In the genomic region with DNA sequence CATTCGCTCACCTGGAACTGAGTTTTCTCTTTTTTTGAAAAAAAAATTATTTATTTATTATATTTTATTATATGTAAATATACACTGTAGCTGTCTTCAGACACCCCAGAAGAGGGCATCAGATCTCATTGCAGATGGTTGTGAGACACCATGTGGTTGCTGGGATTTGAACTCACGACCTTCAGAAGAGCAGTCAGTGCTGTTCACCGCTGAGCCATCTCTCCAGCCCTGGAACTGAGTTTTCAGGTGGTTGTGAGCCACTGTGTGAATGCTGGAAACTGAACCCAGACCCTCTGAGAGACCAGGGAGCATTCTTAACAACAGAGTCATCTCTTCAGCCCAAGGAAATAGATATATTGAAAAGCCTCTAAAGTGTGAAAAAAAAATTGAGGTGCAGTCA, we compare ENCODE assay signal across 21 mouse cellular contexts. TPM values are rescaled to one million over a fixed set of nuclear protein-coding genes. Genes with fewer than 3 reads are reported as not detected.
A peak's percentile ranks its signal among the peaks of the same experiment; 100 is the strongest.
DNase-seq lines count a peak whose midpoint lies in the region; ATAC-seq and TF ChIP-seq lines count a peak whose summit lies in the region.
"Had no signal": no experiment of that assay in that cellular context is flagged by ENCODE, and none has a peak within 500 bp of the region (broad histone marks: within the 10 kb centered on the region; RNA-seq: fewer than 3 reads in every experiment).

No protein-coding gene starts in this region.

- peaks cover 22% of the 10 kb centered on the region for H3K4me1 ChIP-seq in heart, embryonic 12.5 days (replicated peaks)
- H3K4me1 ChIP-seq in heart, embryonic 16.5 days (ENCODE audit: control insufficient read depth, insufficient read depth, low read length) = peaks cover 10% of the 10 kb centered on the region
- no peaks in the 10 kb centered on the region for H3K4me1 ChIP-seq in hindbrain, postnatal 0 days (ENCODE audit: insufficient read depth, low read length)
- H3K4me1 ChIP-seq: forebrain, embryonic 12.5 days had no signal

- intact Hi-C loops in gastrocnemius, adult 2 months (cut with DNase I) = no loop called here
- intact Hi-C loops in heart, postnatal 10 days (cut with DNase I) = no loop called here

- no peak overlapping the region for H3K4me3 ChIP-seq in gastrocnemius, adult 2 months
- H3K4me3 ChIP-seq in heart, embryonic 12.5 days = no peak overlapping the region
- no peak overlapping the region for H3K4me3 ChIP-seq in heart, embryonic 16.5 days (ENCODE audit: low read length)
- no peak overlapping the region for H3K4me3 ChIP-seq in hindbrain, postnatal 0 days (ENCODE audit: low read length)
- H3K4me3 ChIP-seq: embryonic facial prominence, embryonic 12.5 days; forebrain, embryonic 12.5 days; hindbrain, embryonic 13.5 days; intestine, embryonic 15.5 days had no signal

- DNase-seq in gastrocnemius, adult 2 months = no peak
- DNase-seq in gastrocnemius, adult 8-10 months (ENCODE audit: low spot score in 2 of 2) = no peak
- no peak for DNase-seq in heart, postnatal 4 days
- DNase-seq in heart, postnatal 10 days = no peak
- no peak for DNase-seq in hindbrain, postnatal 0 days (ENCODE audit: low spot score)
- DNase-seq: adrenal gland, postnatal 14 days; cerebellum, adult 11-12 months; cerebellum, adult 9-10 months; cerebellum, postnatal 25 days; forebrain, postnatal 0 days; gastrocnemius, postnatal 36 days had no signal

- no peak overlapping the region for H3K9ac ChIP-seq in heart, embryonic 12.5 days
- no peak overlapping the region; the same call in 1 of the 2 replicates for H3K9ac ChIP-seq in heart, embryonic 16.5 days (ENCODE audit: low read length)
- H3K9ac ChIP-seq in hindbrain, postnatal 0 days (replicated peaks; ENCODE audit: low read length) = no peak overlapping the region
- H3K9ac ChIP-seq: embryonic facial prominence, embryonic 12.5 days; forebrain, embryonic 12.5 days; forebrain, postnatal 0 days; hindbrain, embryonic 13.5 days; intestine, embryonic 15.5 days had no signal

- H3K27ac ChIP-seq in gastrocnemius, adult 2 months = peak overlapping the region; percentile 69; the same call in 1 of the 2 replicates
- peak overlapping the region; percentile 98 for H3K27ac ChIP-seq in heart, embryonic 12.5 days (ENCODE audit: poor library complexity, severe bottlenecking)
- H3K27ac ChIP-seq in heart, embryonic 16.5 days (ENCODE audit: low read length) = peak overlapping the region; percentile 92
- H3K27ac ChIP-seq in hindbrain, postnatal 0 days = no peak overlapping the region
- H3K27ac ChIP-seq: embryonic facial prominence, embryonic 12.5 days; forebrain, embryonic 12.5 days; hindbrain, embryonic 13.5 days had no signal

- no peaks in the 10 kb centered on the region for H3K27me3 ChIP-seq in heart, embryonic 12.5 days (replicated peaks)
- H3K27me3 ChIP-seq in heart, embryonic 16.5 days (ENCODE audit: control insufficient read depth, insufficient read depth, low read length) = no peaks in the 10 kb centered on the region
- no peaks in the 10 kb centered on the region for H3K27me3 ChIP-seq in hindbrain, postnatal 0 days (ENCODE audit: insufficient read depth, low read length)
- H3K27me3 ChIP-seq: embryonic facial prominence, embryonic 12.5 days; forebrain, embryonic 12.5 days; hindbrain, embryonic 13.5 days; intestine, embryonic 15.5 days had no signal

- ATAC-seq in heart, embryonic 12.5 days (ENCODE audit: insufficient number of reproducible peaks, low FRiP score) = no peak
- no peak for ATAC-seq in heart, embryonic 16.5 days (replicated peaks; ENCODE audit: extremely low read depth, insufficient read depth, low FRiP score)
- ATAC-seq in hindbrain, postnatal 0 days = no peak
- ATAC-seq: activated CD4-positive, CD25-positive, alpha-beta regulatory T cell, adult 4 months; forebrain, postnatal 0 days; intestine, embryonic 15.5 days had no signal

- peaks cover 12% of the 10 kb centered on the region for H3K9me3 ChIP-seq in heart, embryonic 12.5 days (replicated peaks)
- peaks cover 15% of the 10 kb centered on the region for H3K9me3 ChIP-seq in heart, embryonic 16.5 days (replicated peaks; ENCODE audit: control insufficient read depth, low read length)
- H3K9me3 ChIP-seq in hindbrain, postnatal 0 days (ENCODE audit: low read length) = no peaks in the 10 kb centered on the region

- 88% methylated on average over 3 of the region's 3 CpGs for WGBS in heart, embryonic 12.5 days
- 87% methylated on average over 3 of the region's 3 CpGs for WGBS in heart, embryonic 16.5 days
- WGBS in hindbrain, postnatal 0 days = 97% methylated on average over 3 of the region's 3 CpGs

- no peak overlapping the region for H3K4me2 ChIP-seq in heart, embryonic 12.5 days
- no peak overlapping the region for H3K4me2 ChIP-seq in heart, embryonic 16.5 days (ENCODE audit: low read depth, low read length)
- no peak overlapping the region for H3K4me2 ChIP-seq in hindbrain, postnatal 0 days (ENCODE audit: low read depth, low read length)
- H3K4me2 ChIP-seq: embryonic facial prominence, embryonic 12.5 days; forebrain, embryonic 12.5 days; hindbrain, embryonic 13.5 days had no signal

- TF ChIP-seq CTCF in gastrocnemius, adult 2 months (IDR thresholded peaks at IDR 0.05) = no peak
- TF ChIP-seq CTCF in hindbrain, postnatal 0 days (IDR thresholded peaks at IDR 0.05; ENCODE audit: low read depth) = no peak

- 0 out of 2 replicates have a peak, but pooled peaks cover 2% of the 10 kb centered on the region for H3K36me3 ChIP-seq in heart, embryonic 12.5 days
- H3K36me3 ChIP-seq in heart, embryonic 16.5 days (ENCODE audit: control insufficient read depth, insufficient read depth) = peaks cover 3% of the 10 kb centered on the region
- no peaks in the 10 kb centered on the region for H3K36me3 ChIP-seq in hindbrain, postnatal 0 days (ENCODE audit: insufficient read depth, low read length)
- H3K36me3 ChIP-seq: embryonic facial prominence, embryonic 12.5 days; forebrain, embryonic 12.5 days; hindbrain, embryonic 13.5 days; intestine, embryonic 15.5 days had no signal

RNA-seq across cellular contexts. Expression of a gene that starts 8.5 kb away (rescaled TPM):
- total RNA-seq in gastrocnemius, adult 2 months (2021) = 10 to 100 TPM in 1 of 2 experiments, 1 to 10 TPM in 1; 4.2 to 10.1 TPM
- 10 to 100 TPM in 1 of 4 experiments, 1 to 10 TPM in 3; 7.8 to 18.8 (median 8.4) TPM for total RNA-seq in gastrocnemius, adult 8-10 months (2022)
- polyA plus RNA-seq in heart, embryonic 12.5 days (2016; fragmentation: Nextera tagmentation; extraction: Ambion mirVana) = 493 and 506 TPM in 2 replicates
- total RNA-seq in heart, postnatal 4 days (2021) = 1,000 to 10,000 TPM; 1,138 to 1,271 TPM
- polyA plus RNA-seq in heart, embryonic 16.5 days (2015; fragmentation: Nextera tagmentation; extraction: Ambion mirVana) = 427 and 514 TPM in 2 replicates
- 100 to 1,000 TPM; 314 to 518 TPM for total RNA-seq in heart, postnatal 10 days (2021)
- total RNA-seq in hindbrain, postnatal 0 days (2014; rRNA removed) = 0.10 and 0.29 TPM in 2 replicates
- 0.09 TPM in 1 of 2 replicates, not detected in the other for polyA plus RNA-seq in hindbrain, postnatal 0 days (2015; fragmentation: Nextera tagmentation; extraction: Ambion mirVana)
- total RNA-seq: adrenal gland, adult 18-20 months; adrenal gland, postnatal 14 days; hematopoietic stem cell, adult 5-6 weeks; MEL had no signal
- polyA plus RNA-seq: activated CD4-positive, CD25-positive, alpha-beta regulatory T cell, adult 4 months; forebrain, embryonic 12.5 days had no signal

RNA-seq across cellular contexts. Expression of a gene that starts 44.9 kb away (rescaled TPM):
- 10 to 100 TPM; 17.4 to 17.8 TPM for total RNA-seq in gastrocnemius, adult 2 months (2021)
- 10 to 100 TPM; 12.4 to 18.0 (median 15.6) TPM for total RNA-seq in gastrocnemius, adult 8-10 months (2022)
- 52.2 and 60.8 TPM in 2 replicates for polyA plus RNA-seq in heart, embryonic 12.5 days (2016; fragmentation: Nextera tagmentation; extraction: Ambion mirVana)
- 10 to 100 TPM; 17.5 to 21.3 TPM for total RNA-seq in heart, postnatal 4 days (2021)
- 45.2 and 48.1 TPM in 2 replicates for polyA plus RNA-seq in heart, embryonic 16.5 days (2015; fragmentation: Nextera tagmentation; extraction: Ambion mirVana)
- 10 to 100 TPM; 12.3 to 17.0 TPM for total RNA-seq in heart, postnatal 10 days (2021)
- 16.8 and 21.3 TPM in 2 replicates for total RNA-seq in hindbrain, postnatal 0 days (2014; rRNA removed)
- 72.8 and 77.7 TPM in 2 replicates for polyA plus RNA-seq in hindbrain, postnatal 0 days (2015; fragmentation: Nextera tagmentation; extraction: Ambion mirVana)

Comparison
In these comparisons a context has a peak if more than half of its experiments do, and no peak if none do; other contexts are left out.
1. RNA of a gene that starts 8.5 kb away (total RNA-seq): 1,138 to 1,271 TPM in heart, postnatal 4 days and 314 to 518 TPM in heart, postnatal 10 days; 4.2 to 10.1 TPM in gastrocnemius, adult 2 months, 7.8 to 18.8 TPM in gastrocnemius, adult 8-10 months and 0.10 to 0.29 TPM in hindbrain, postnatal 0 days; every median in the first group is over 10 times any median in the second.